Mouse (Mus musculus) embryonic facial prominence, embryonic 13.5 days (tissue): ENCODE results near the gene Tmem201. TPM values are rescaled to one million over a fixed set of nuclear protein-coding genes. Genes with fewer than 3 reads are reported as not detected.

Experiments used
- ATAC-seq: fragments of 200-750 bp; cut with Nextera tagmentation; 2 replicates; pipeline ENCODE4 v1.8.0; 2017; ENCODE audit warnings: low read depth; ENCODE audit not compliant: insufficient number of reproducible peaks, insufficient read depth, low FRiP score, low TSS enrichment
- H3K27ac ChIP-seq: fragments of 300-500 bp; sonication (generic); 2 replicates; pipeline ENCODE4 v1.5.1; 2015; ENCODE audit warnings: moderate library complexity, mild to moderate bottlenecking, inconsistent platforms
- H3K27me3 ChIP-seq: fragments of 300-500 bp; sonication (generic); 2 replicates; pipeline ENCODE4 v1.6.1; 2015; ENCODE audit warnings: mild to moderate bottlenecking, inconsistent platforms
- H3K36me3 ChIP-seq: fragments of 300-500 bp; sonication (generic); 2 replicates; pipeline ENCODE4 v1.6.1; 2015; ENCODE audit warnings: mild to moderate bottlenecking, inconsistent platforms
- H3K4me1 ChIP-seq: fragments of 300-500 bp; sonication (generic); 2 replicates; pipeline ENCODE4 v1.6.1; 2015; ENCODE audit warnings: inconsistent platforms
- H3K4me2 ChIP-seq: fragments of 300-500 bp; sonication (generic); 2 replicates; pipeline ENCODE4 v1.6.1; 2015; ENCODE audit warnings: moderate library complexity, mild to moderate bottlenecking, inconsistent platforms
- H3K4me3 ChIP-seq: fragments of 300-500 bp; sonication (generic); 2 replicates; pipeline ENCODE4 v1.5.1; 2015; ENCODE audit warnings: mild to moderate bottlenecking, inconsistent platforms
- H3K9ac ChIP-seq: fragments of 300-500 bp; sonication (generic); 2 replicates; pipeline ENCODE4 v1.6.1; 2015; ENCODE audit warnings: mild to moderate bottlenecking, inconsistent platforms
- H3K9me3 ChIP-seq: fragments of 300-500 bp; sonication (generic); 2 replicates; pipeline ENCODE4 v1.6.1; 2016; ENCODE audit warnings: inconsistent platforms
- WGBS: fragments of 180-500 bp; shearing (Covaris S2); methylation state at CpG from one replicate; pipeline ENCODE4 v1.1.7; 2015; ENCODE audit warnings: mixed read lengths; 5-methylcytosine and 5-hydroxymethylcytosine counted together
- polyA plus RNA-seq: library from polyadenylated mRNA; unstranded; fragments of >200 nt; fragmentation: Nextera tagmentation; extraction: Ambion mirVana; gene quantifications from 2 replicates; pipeline ENCODE4 v1.2.1, GENCODE M21; 2015

Gene Tmem201
- polyA plus RNA-seq, 1 experiment from 2014 or later, result 33.7 TPM

DNA sequence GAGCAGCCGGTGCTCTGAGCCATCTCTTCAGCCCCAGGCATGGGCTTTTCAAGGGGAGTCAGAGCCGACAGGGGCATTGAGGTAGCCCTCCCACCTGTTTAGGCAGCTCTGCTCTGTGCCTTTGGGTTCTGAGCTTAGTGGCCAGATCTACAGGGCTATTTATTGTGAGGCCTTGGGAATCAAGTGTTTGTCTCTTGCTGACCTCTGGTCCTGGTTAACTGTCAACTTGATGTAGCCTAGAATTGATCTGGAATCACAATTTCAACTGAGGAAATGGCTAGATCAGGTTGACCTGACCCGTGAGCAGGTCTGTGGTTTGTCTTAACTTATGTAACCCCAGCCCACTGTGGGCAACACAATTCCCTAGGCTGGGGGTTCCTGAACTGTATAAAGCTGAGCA is 23.3 kb downstream of the Tmem201 start:
- 69% methylated on average over 3 of the region's 3 CpGs for WGBS

DNA sequence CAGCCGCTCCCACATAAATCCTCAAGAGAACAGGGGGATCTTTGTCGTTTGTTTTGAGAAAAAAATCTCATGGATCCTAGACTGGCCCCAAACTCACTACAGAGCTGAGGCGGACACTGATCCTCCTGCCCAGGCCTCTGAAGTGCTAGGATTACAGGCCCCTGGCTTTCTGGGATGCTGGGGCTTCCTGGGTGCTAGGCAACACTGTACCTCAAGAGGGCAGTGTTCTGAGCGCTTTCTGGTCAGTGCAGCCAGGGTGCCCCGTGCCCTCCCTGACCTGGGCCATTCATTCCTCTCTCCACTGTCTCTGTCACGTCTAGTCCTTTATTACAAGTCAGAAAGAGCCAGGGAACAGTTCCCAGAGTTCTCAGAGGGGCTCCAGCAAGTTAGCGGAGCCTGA is 25.9 kb downstream of the Tmem201 start:
- Histone ChIP-seq H3K4me2 (no peak overlapping the region), H3K4me3 (no peak overlapping the region), H3K36me3 (peaks cover 25% of the 10 kb centered on the region), H3K27ac (no peak overlapping the region), H3K9me3 (no peaks in the 10 kb centered on the region), H3K9ac (no peak overlapping the region), H3K27me3 (no peaks in the 10 kb centered on the region), H3K4me1 (peaks cover 6% of the 10 kb centered on the region; the same call in 1 of the 2 replicates)
- no peak for ATAC-seq
- 21% methylated on average over 7 of the region's 7 CpGs for WGBS

More for the DNA sequence above, 23.3 kb downstream of the Tmem201 start:
- Histone ChIP-seq H3K27me3 (no peaks in the 10 kb centered on the region), H3K9me3 (no peaks in the 10 kb centered on the region), H3K4me1 (peaks cover 6% of the 10 kb centered on the region; the same call in 1 of the 2 replicates), H3K27ac (no peak overlapping the region), H3K4me2 (no peak overlapping the region), H3K9ac (no peak overlapping the region), H3K36me3 (peaks cover 51% of the 10 kb centered on the region), H3K4me3 (no peak overlapping the region)
- no peak for ATAC-seq

DNA sequence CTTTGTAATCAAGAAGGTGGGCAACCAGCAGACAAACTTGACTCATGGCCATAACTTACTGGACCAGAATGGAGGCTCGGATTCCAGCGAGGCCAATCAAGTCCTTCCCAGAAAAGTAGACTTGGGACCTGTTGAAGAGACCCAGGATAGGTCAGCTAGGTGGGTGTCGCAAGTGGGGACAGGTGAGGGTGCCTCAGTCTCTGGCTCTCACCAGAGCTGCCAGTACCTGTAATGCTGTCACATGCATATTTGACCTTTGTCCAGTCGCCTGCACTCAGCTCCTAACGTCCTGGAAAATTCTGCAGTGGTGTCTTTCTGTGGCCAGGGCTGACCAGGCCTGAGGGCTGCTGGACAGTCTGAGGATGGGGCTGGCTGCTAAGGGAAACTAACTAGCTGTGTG is 26.4 kb downstream of the Tmem201 start:
- Histone ChIP-seq H3K9ac (no peak overlapping the region), H3K4me1 (peaks cover 6% of the 10 kb centered on the region; the same call in 1 of the 2 replicates), H3K36me3 (peaks cover 20% of the 10 kb centered on the region), H3K27ac (no peak overlapping the region), H3K27me3 (no peaks in the 10 kb centered on the region), H3K4me3 (no peak overlapping the region), H3K9me3 (no peaks in the 10 kb centered on the region), H3K4me2 (no peak overlapping the region)
- WGBS, result 86% methylated on average over 5 of the region's 5 CpGs
- no peak for ATAC-seq

DNA sequence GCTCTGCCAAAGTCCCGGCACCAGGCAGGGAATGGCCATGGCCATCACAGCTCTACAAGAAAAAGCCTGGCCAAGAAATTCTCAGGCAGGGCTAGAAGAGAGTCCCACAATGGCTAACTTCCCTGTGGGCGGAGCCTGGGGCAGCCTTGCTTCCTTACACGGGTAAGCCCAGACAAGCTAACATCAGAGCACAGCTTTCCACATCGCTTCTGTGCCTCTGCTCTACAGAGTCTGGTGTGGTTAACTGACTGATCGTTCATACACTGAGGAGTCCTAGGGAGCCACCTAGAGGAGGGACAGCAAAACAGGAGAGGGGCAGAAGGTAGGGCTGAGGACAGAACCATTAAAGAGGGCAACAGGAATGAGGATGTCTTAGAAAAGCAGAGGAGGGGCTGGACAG is 27.3 kb downstream of the Tmem201 start:
- no peak overlapping the region for H3K4me2 ChIP-seq
- no peak overlapping the region for H3K4me3 ChIP-seq
- 19% methylated on average over 5 of the region's 5 CpGs for WGBS
- no peaks in the 10 kb centered on the region for H3K9me3 ChIP-seq
- H3K27ac ChIP-seq, result no peak overlapping the region
- peaks cover 6% of the 10 kb centered on the region; the same call in 1 of the 2 replicates for H3K4me1 ChIP-seq
- no peak for ATAC-seq
- no peak overlapping the region for H3K9ac ChIP-seq
- no peaks in the 10 kb centered on the region for H3K27me3 ChIP-seq
- peaks cover 10% of the 10 kb centered on the region for H3K36me3 ChIP-seq

DNA sequence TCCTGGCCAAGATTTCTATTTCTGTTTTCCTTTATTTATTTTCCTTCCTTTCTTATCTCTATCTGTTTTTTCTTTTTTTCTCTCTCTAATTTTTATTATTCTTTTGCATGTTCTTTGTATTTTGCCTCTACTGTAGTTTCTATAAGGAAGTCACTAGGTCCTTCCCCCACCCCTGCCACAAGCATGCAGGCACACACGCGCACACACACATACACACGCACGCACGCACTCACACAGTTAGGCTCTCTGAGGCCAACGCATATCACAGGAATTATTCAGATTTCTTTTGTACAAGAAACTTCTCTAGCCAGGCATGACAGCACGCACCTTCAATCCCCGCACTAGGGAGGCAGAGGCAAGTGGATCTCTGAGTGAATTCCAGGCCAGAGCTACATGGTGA is 31.9 kb downstream of the Tmem201 start:
- 90% methylated on average over 8 of the region's 8 CpGs for WGBS
- H3K9me3 ChIP-seq, result no peaks in the 10 kb centered on the region
- H3K4me3 ChIP-seq, result no peak overlapping the region
- H3K27me3 ChIP-seq, result no peaks in the 10 kb centered on the region
- no peaks in the 10 kb centered on the region for H3K36me3 ChIP-seq
- H3K9ac ChIP-seq, result no peak overlapping the region
- ATAC-seq, result no peak
- peaks cover 5% of the 10 kb centered on the region; the same call in 1 of the 2 replicates for H3K4me1 ChIP-seq
- no peak overlapping the region for H3K27ac ChIP-seq
- no peak overlapping the region for H3K4me2 ChIP-seq

DNA sequence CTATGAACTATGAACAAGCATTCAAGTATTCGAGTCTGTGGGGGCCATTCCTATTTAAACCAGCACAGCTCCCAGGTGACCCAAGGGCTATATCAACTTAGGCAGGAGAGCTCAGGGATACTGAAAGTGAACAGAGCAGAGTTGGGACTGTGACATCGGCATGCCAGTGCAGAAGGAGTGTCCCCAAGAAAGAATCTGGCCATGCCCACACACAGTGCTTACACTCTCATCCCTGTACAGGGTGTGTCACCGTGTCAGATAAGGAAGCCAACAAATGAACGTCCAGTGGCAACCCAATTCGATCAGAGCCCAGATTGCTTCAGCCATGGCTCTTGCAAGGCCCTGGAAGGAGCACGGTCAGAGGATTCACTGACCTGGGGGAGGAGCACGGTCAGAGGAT is 32.5 kb downstream of the Tmem201 start:
- Histone ChIP-seq H3K4me3 (no peak overlapping the region), H3K27ac (no peak overlapping the region), H3K9ac (no peak overlapping the region), H3K27me3 (peaks cover 4% of the 10 kb centered on the region), H3K4me2 (no peak overlapping the region), H3K4me1 (peaks cover 5% of the 10 kb centered on the region; the same call in 1 of the 2 replicates), H3K36me3 (no peaks in the 10 kb centered on the region), H3K9me3 (no peaks in the 10 kb centered on the region)
- ATAC-seq, result no peak
- 76% methylated on average over 7 of the region's 7 CpGs for WGBS

DNA sequence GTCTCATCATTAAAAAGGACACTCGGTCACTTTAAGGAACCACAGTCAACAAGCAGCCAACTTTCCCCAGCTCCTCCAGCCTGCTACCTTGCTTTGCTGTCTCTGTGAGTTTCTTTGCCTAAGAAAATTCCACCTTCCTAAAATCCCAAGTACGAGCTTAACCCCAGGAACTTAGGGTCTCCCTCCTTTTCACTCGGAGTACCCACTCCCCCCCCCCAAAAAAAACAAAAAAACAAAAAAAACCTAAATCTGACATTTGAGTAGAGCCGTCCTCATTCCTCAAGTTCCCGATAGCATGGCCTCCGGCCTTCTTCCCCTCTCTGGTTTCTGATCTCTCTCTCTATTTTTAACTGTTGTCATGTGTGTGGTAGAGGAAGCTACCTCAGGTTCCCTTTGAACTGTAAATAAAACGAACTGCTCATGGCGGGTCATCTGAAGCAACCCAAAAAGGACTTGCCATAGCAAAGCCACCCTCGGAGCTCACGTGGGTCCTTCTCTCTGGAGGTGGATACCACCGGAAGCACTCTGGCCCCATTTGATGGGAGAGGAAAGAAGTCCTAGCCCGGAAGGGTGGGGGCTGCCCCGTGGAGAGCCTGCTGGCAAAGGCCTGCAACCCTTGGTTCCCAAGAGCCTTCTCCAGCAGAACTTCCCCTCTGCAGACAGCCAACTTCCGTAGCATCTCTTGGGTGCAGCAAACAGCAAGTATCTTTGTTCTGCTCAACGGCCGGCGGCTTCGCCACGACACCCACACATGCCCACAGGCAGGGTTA is 35.4 kb downstream of the Tmem201 start, which contains the start of gene Pik3cd:
Gene Pik3cd, minus strand, starts transcription at position 362 of the 770 bp plus-strand sequence.
- Histone ChIP-seq H3K4me1 (peaks cover 14% of the 10 kb centered on the region; the same call in 1 of the 2 replicates), H3K4me3 (no peak within 1 kb of the TSS), H3K27ac (no peak within 1 kb of the TSS), H3K9me3 (no peaks in the 10 kb centered on the region), H3K4me2 (no peak within 1 kb of the TSS), H3K27me3 (peaks cover 31% of the 10 kb centered on the region), H3K9ac (no peak within 1 kb of the TSS), H3K36me3 (no peaks in the 10 kb centered on the region)
- no peak for ATAC-seq
- WGBS, result 52% methylated on average over 19 of the region's 19 CpGs

DNA sequence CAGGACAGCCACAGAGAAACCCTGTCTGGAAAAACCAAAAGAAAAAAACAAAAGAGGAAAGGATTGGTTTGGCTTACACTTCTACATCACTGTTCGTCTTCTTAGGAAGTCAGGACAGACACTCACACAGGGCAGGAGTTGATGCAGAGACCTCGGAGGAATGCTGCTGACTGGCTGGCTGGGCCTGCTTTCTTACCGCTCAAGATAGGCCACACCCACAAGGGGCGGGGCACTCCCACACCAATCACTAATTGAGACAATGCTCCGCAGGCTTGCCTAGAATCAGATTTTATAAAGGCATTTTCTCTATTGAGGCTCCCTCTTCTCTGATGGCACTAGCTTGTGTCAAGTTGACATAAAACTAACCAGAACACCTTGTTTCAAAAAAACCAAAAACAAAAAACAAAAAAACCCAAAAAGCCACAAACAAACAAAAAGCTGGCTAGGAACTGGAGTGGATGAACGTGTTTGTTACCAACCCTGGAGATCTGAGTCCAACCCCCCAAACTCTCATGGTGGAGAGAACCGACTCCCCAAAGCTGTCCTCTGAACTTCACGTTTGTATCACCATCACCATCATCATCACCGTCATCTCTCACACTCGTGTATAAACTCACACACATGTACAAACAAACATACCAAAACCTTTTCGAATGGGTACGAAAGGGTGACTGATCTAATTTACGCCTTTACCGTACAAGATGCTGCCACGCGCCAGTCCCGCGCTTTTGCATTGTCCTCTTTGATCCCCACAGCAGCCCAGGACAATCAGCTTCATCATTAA is 36.2 kb downstream of the Tmem201 start:
- Histone ChIP-seq H3K4me2 (no peak overlapping the region), H3K9ac (no peak overlapping the region), H3K27me3 (peaks cover 39% of the 10 kb centered on the region), H3K9me3 (no peaks in the 10 kb centered on the region), H3K36me3 (no peaks in the 10 kb centered on the region), H3K4me3 (no peak overlapping the region), H3K27ac (no peak overlapping the region), H3K4me1 (peaks cover 16% of the 10 kb centered on the region; the same call in 1 of the 2 replicates)
- WGBS, result 57% methylated on average over 18 of the region's 18 CpGs
- no peak for ATAC-seq

DNA sequence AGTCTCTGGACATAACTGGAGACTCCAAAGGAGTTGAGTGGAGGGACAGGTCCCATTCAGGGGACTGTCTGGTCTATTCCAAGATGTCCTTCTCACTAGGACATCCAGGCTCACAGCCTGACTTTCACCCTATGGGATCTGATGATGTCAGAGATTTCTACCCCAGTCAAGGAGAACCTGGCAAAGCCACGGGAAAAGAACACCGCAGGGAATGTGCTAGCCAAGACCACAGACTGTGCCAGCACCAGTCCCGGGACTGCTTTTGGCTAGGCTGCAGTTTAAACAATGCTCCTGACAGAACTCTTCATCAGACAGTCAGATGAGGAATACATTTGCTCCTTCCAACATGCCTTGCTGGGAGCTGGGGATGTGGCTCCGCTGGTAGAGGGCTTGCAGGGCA is 37.9 kb downstream of the Tmem201 start:
- WGBS, result 82% methylated on average over 4 of the region's 4 CpGs
- Histone ChIP-seq H3K36me3 (no peaks in the 10 kb centered on the region), H3K9me3 (no peaks in the 10 kb centered on the region), H3K4me2 (no peak overlapping the region), H3K4me3 (no peak overlapping the region), H3K27ac (no peak overlapping the region), H3K27me3 (peaks cover 49% of the 10 kb centered on the region), H3K9ac (no peak overlapping the region), H3K4me1 (peaks cover 23% of the 10 kb centered on the region; the same call in 1 of the 2 replicates)
- ATAC-seq, result no peak

DNA sequence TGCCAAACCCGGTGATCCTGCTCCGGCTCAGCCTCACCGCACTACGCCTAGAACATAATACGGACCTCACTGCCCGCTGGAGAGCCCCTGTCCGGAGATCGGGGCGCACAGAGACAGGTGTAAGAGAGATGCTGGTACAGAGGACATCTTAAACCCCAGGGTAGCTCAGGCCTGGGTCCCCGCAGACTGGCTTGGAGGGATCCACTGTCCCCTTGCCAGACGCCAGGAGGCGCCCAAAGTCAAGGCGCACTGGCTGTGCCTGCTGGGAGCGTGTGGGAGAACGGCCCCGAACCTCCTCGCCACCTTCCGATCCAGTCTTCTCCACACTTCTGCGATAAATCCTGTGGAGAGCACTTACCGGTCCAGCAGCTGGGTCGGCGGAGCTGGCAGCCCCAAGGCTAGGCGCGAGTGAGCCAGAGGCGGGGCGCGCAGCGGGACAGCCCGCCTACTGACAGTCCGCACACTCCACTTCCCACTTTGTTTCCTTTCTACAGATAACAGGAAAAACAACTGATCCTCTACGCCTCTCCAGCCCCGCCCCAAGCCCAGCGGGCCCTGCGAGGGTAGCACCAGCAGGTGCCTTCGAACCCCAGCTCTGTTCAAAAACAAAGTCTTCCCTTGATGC is 39.5 kb downstream of the Tmem201 start:
- H3K9me3 ChIP-seq, result no peaks in the 10 kb centered on the region
- under 1% methylated on average over 35 of the region's 35 CpGs for WGBS
- peaks cover 49% of the 10 kb centered on the region for H3K27me3 ChIP-seq
- H3K4me1 ChIP-seq, result peaks cover 23% of the 10 kb centered on the region; the same call in 1 of the 2 replicates
- ATAC-seq, result peak; percentile 79; the same call in 1 of the 2 replicates
- peak overlapping the region; percentile 76 for H3K9ac ChIP-seq
- H3K4me3 ChIP-seq, result peak overlapping the region; percentile 52
- H3K27ac ChIP-seq, result no peak overlapping the region
- no peaks in the 10 kb centered on the region for H3K36me3 ChIP-seq
- peak overlapping the region; percentile 86 for H3K4me2 ChIP-seq

DNA sequence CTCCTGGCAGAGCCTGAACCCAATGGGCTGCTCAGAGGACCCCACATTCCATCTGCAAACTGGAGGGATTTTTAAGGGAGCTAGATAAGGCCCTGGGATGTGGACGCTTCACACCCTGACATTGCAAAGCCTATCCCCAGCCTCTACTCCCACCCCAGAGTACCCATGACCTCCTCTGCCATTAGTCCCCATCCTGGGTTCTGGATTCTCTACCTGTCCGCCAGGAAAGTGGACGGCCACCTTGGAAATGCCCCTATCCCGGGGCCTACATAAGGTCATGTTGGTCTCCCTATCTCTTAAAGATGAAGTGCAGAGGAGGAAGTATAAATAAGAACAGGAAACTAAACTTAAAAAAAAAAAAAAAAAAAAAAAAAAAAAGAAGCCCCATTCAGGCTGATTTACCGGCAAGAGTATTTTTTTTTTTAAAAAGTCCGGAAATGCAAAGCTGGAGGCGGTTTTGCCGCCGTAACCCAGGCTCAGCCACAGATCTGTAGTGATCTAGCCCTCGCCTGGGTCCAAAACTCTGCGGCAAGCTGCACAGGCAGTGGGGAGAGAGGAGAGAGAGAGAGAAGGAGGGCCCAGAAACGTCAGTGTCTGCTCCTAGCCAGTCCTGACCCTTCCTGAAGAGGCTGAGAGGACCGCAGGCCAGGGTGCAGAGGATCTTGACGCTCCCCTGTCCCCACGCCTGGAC is 40.2 kb downstream of the Tmem201 start:
- ATAC-seq, result no peak
- 20% methylated on average over 15 of the region's 15 CpGs for WGBS
- Histone ChIP-seq H3K9ac (peak overlapping the region; percentile 76), H3K27me3 (peaks cover 49% of the 10 kb centered on the region), H3K4me3 (peak overlapping the region; percentile 52), H3K4me1 (peaks cover 21% of the 10 kb centered on the region; the same call in 1 of the 2 replicates), H3K36me3 (no peaks in the 10 kb centered on the region), H3K4me2 (peak overlapping the region; percentile 86), H3K9me3 (no peaks in the 10 kb centered on the region), H3K27ac (no peak overlapping the region)
